ENCODE assay signal across 8 mouse cellular contexts in genomic region chrX:157491145-157491935, GRCm38 (mm10). TPM values are rescaled to one million over a fixed set of nuclear protein-coding genes. Genes with fewer than 3 reads are reported as not detected.
DNase-seq lines count a peak whose midpoint lies in the region; ATAC-seq and TF ChIP-seq lines count a peak whose summit lies in the region.

No protein-coding gene starts in this region.

- no peaks in the 10 kb centered on the region for H3K79me2 ChIP-seq in liver, adult 2 months (ENCODE audit: control insufficient read depth, insufficient read depth, low read length)

- peak overlapping the region; percentile 64 for H3K9ac ChIP-seq in intestine, embryonic 15.5 days
- H3K9ac ChIP-seq in liver, adult 2 months (ENCODE audit: low read depth, low read length): peak overlapping the region; percentile 85
- H3K9ac ChIP-seq in stomach, embryonic 14.5 days (replicated peaks; ENCODE audit: low read depth, low read length): peak overlapping the region; percentile 60

- 18% methylated on average over 45 of the region's 104 CpGs for WGBS in intestine, embryonic 15.5 days
- 2% methylated on average over 63 of the region's 104 CpGs for WGBS in liver, adult 2 months
- 21% methylated on average over 50 of the region's 104 CpGs for WGBS in stomach, embryonic 14.5 days

- H3K36me3 ChIP-seq in intestine, embryonic 15.5 days: no peaks in the 10 kb centered on the region
- H3K36me3 ChIP-seq in liver, adult 2 months (ENCODE audit: control insufficient read depth, insufficient read depth, low read length): no peaks in the 10 kb centered on the region
- H3K36me3 ChIP-seq in stomach, embryonic 14.5 days (ENCODE audit: control insufficient read depth, insufficient read depth, low read length): no peaks in the 10 kb centered on the region

- no peaks in the 10 kb centered on the region for H3K9me3 ChIP-seq in intestine, embryonic 15.5 days
- no peaks in the 10 kb centered on the region for H3K9me3 ChIP-seq in stomach, embryonic 14.5 days (ENCODE audit: control insufficient read depth, low read depth, low read length)

- H3K27ac ChIP-seq in intestine, embryonic 15.5 days: peak overlapping the region; percentile 64
- H3K27ac ChIP-seq in liver, adult 2 months (replicated peaks; ENCODE audit: insufficient read depth, low read depth, low read length): no peak overlapping the region
- peak overlapping the region; percentile 63; the same call in 1 of the 2 replicates for H3K27ac ChIP-seq in stomach, embryonic 14.5 days (ENCODE audit: low read length)

- no peaks in the 10 kb centered on the region for H3K27me3 ChIP-seq in intestine, embryonic 15.5 days (replicated peaks)
- H3K27me3 ChIP-seq in liver, adult 2 months (ENCODE audit: control insufficient read depth, insufficient read depth, low read length): no peaks in the 10 kb centered on the region
- H3K27me3 ChIP-seq in stomach, embryonic 14.5 days (ENCODE audit: control insufficient read depth, insufficient read depth, low read length): no peaks in the 10 kb centered on the region

- H3K4me3 ChIP-seq in intestine, embryonic 15.5 days (replicated peaks): peak overlapping the region; percentile 67
- H3K4me3 ChIP-seq in liver, adult 2 months (ENCODE audit: insufficient read depth, low read depth, low read length): peak overlapping the region; percentile 88
- peak overlapping the region; percentile 63 for H3K4me3 ChIP-seq in stomach, embryonic 14.5 days (ENCODE audit: low read depth, low read length)

- no peaks in the 10 kb centered on the region for H3K4me1 ChIP-seq in intestine, embryonic 15.5 days (replicated peaks)
- no peaks in the 10 kb centered on the region for H3K4me1 ChIP-seq in liver, adult 2 months (ENCODE audit: control insufficient read depth, insufficient read depth, low read length)
- no peaks in the 10 kb centered on the region for H3K4me1 ChIP-seq in stomach, embryonic 14.5 days (ENCODE audit: control insufficient read depth, insufficient read depth, low read length)

- DNase-seq in kidney, adult 9 months: peak; percentile 4
- no peak for DNase-seq in kidney, adult 11 months
- peak; percentile 67 for DNase-seq in cerebellum, adult 9-11 months
- peak; percentile 23 to 30 for DNase-seq in frontal cortex, postnatal 36 days (ENCODE audit: low spot score in 2 of 2)
- DNase-seq in liver, adult 2 months (ENCODE audit: extremely low read depth, low read depth, low spot score): no peak

- TF ChIP-seq POLR2A in liver, adult 2 months (IDR thresholded peaks at IDR 0.05; ENCODE audit: extremely low read depth, insufficient read depth, low read length): no peak

- peak overlapping the region; percentile 62 for H3K4me2 ChIP-seq in intestine, embryonic 15.5 days (replicated peaks)
- H3K4me2 ChIP-seq in stomach, embryonic 14.5 days (replicated peaks; ENCODE audit: low read depth, low read length): peak overlapping the region; percentile 42

- TF ChIP-seq CTCF in liver, adult 2 months (IDR thresholded peaks at IDR 0.05; ENCODE audit: low read depth, low read length): no peak

- ATAC-seq in intestine, embryonic 15.5 days: peak; percentile 74
- ATAC-seq in monocyte, adult 5-6 weeks (replicated peaks; ENCODE audit: insufficient number of reproducible peaks, low FRiP score, low TSS enrichment, poor library complexity, severe bottlenecking): peak; percentile 80
- ATAC-seq in stomach, embryonic 14.5 days (ENCODE audit: insufficient number of reproducible peaks, insufficient read depth, low FRiP score, low read depth): peak; percentile 57

RNA-seq across cellular contexts. Expression of gene Sms, which starts 0.7 kb away (rescaled TPM):
- polyA plus RNA-seq in intestine, embryonic 15.5 days (2015; fragmentation: Nextera tagmentation; extraction: Ambion mirVana): 40.2 and 46.3 TPM in 2 replicates
- total RNA-seq in liver, adult 2 months (2014; rRNA removed): 5.5 and 7.5 TPM in 2 replicates
- 2.3 and 3.2 TPM in 2 replicates for polyA plus RNA-seq in liver, adult 2 months (2012; rRNA removed)
- 54.5 to 62.7 TPM (median 58.7 TPM) in 3 replicates for total RNA-seq in monocyte, adult 5-6 weeks (2017)
- polyA plus RNA-seq in stomach, embryonic 14.5 days (2014; fragmentation: Nextera tagmentation; extraction: Ambion mirVana): 59.1 and 60.4 TPM in 2 replicates

Comparison
In these comparisons a context has a peak if more than half of its experiments do, and no peak if none do; other contexts are left out.
1. DNase-seq: peak in kidney, adult 9 months (single experiment), cerebellum, adult 9-11 months (single experiment) and frontal cortex, postnatal 36 days (2 of 2); none in kidney, adult 11 months (single experiment) and liver, adult 2 months (single experiment).
2. Peak in every context shown above with its lines, with median percentiles within 50 percentile points of each other: ATAC-seq, H3K4me3 ChIP-seq and H3K9ac ChIP-seq.